Mouse (Mus musculus): ENCODE measurements around the gene Rtl4. TPM values are rescaled to one million over a fixed set of nuclear protein-coding genes. Genes with fewer than 3 reads are reported as not detected.
A peak's percentile ranks its signal among the peaks of the same experiment; 100 is the strongest.

Gene Rtl4
- total RNA-seq (2021), result 1 to 10 TPM; 1.9 to 2.0 TPM
- long read RNA-seq, experiment 1, result 0 reads
- long read RNA-seq, experiment 2, partial matches to known transcripts, result 1 of 1 reads
- long read RNA-seq, experiment 2, other reads (novel, unspliced or antisense), result 0 of 1 reads

- DNase-seq, result peak; percentile 28
Measured at GRCm38 (mm10) chrX:144688207-144689118, at the start of gene Rtl4. Rtl4 (plus strand) TSS chrX:144688907.

- DNase-seq, result no peak
Measured at GRCm38 (mm10) chrX:144644756-144645155, 44.0 kb upstream of the Rtl4 start.

- no peak for DNase-seq
Measured at GRCm38 (mm10) chrX:144645394-144645793, 43.3 kb upstream of the Rtl4 start.

- no peak for DNase-seq
Measured at GRCm38 (mm10) chrX:144652196-144652595, 36.5 kb upstream of the Rtl4 start.

GRCm38 (mm10) chrX:144687742-144688141 lies 965 bp upstream of the Rtl4 start:
- DNase-seq, result peak; percentile 3

GRCm38 (mm10) chrX:144688142-144688206 lies 733 bp upstream of the Rtl4 start, which contains the start of gene Trpc5:
Trpc5 (minus strand) TSS chrX:144688180.
- DNase-seq, result no peak

- peak; percentile 6 for DNase-seq
Measured at GRCm38 (mm10) chrX:144689119-144689858, 582 bp downstream of the Rtl4 start.

GRCm38 (mm10) chrX:144689859-144690181 lies 1.1 kb downstream of the Rtl4 start:
- DNase-seq, result peak; percentile 4

- no peak for DNase-seq
Measured at GRCm38 (mm10) chrX:144716330-144716729, 27.6 kb downstream of the Rtl4 start.

GRCm38 (mm10) chrX:144747528-144748049 lies 58.9 kb downstream of the Rtl4 start:
- no peak for DNase-seq

- DNase-seq, result no peak
Measured at GRCm38 (mm10) chrX:144986980-144987379, 298.3 kb downstream of the Rtl4 start.

GRCm38 (mm10) chrX:145065484-145065913 lies 376.8 kb downstream of the Rtl4 start:
- no peak for DNase-seq

- DNase-seq, result peak; percentile 3
Measured at GRCm38 (mm10) chrX:145089802-145090201, 401.1 kb downstream of the Rtl4 start.

GRCm38 (mm10) chrX:145090360-145090759 lies 401.7 kb downstream of the Rtl4 start:
- DNase-seq, result no peak

GRCm38 (mm10) chrX:145090964-145091363 lies 402.3 kb downstream of the Rtl4 start:
- DNase-seq, result no peak

Small RNAs within 50 kb of the gene (microRNA-seq; reads per million reads assigned to microRNA genes)
- not detected for gene Mir3472

Other genes starting within 250 kb of the Rtl4 start
- gene Trpc5os, start 232.3 kb upstream of the Rtl4 start, total RNA-seq (2021), result not detected
- 1 to 10 TPM in 1 of 2 experiments, under 1 TPM in 1; 0.87 to 1.8 TPM for gene Trpc5, start 727 bp upstream of the Rtl4 start, total RNA-seq (2021)